Mouse (Mus musculus): Measurements from ENCODE around the gene Ncs1.

DNA sequence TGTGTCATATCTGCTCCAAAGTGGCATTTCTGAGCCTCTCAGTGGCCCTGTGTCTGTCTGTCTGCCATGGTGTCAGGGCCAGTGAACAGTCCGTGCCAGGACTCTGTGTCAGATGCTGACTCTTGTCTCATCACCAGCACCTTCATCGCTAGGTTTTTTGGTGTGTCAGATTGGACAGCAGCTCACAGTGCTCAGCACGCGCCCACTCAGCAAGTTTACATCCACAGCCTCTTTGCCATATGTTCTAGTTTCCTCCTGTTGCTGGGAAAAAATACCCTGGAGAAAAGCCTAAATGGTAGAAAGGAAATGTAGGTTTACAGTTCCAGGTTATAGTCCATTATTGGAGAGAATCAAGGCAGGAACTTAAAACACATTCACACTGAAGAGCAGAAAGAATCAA lies 47.0 kb upstream of the Ncs1 start:
- TF ChIP-seq CTCF (IDR thresholded peaks at IDR 0.05; ENCODE audit: extremely low read depth, insufficient read length, insufficient replicate concordance, low read depth, low read length) (no peak), POLR2A (IDR thresholded peaks at IDR 0.05; ENCODE audit: low read depth, low read length) (no peak)
